Mouse (Mus musculus) cortical plate, adult 2 months (tissue): ENCODE data around the gene Fem1a.

ENCODE experiments used
- CTCF ChIP-seq: fragments of 200-500 bp; IDR thresholded peaks from 2 replicates; pipeline ENCODE4 v1.5.1; 2011; ENCODE audit warnings: mild to moderate bottlenecking, control low read depth, low read length; ENCODE audit not compliant: insufficient read depth; ENCODE audit errors: extremely low read depth
- POLR2A ChIP-seq: fragments of 200-500 bp; IDR thresholded peaks from 2 replicates; pipeline ENCODE4 v1.6.1; 2011; ENCODE audit warnings: mild to moderate bottlenecking, low read length, control low read depth; ENCODE audit not compliant: insufficient read depth; ENCODE audit errors: extremely low read depth

GRCm38 (mm10) chr17:56290388-56291170 lies 34.0 kb downstream of the Fem1a start:
- TF ChIP-seq POLR2A (0 out of 2 replicates have a peak, but pooled peaks have one; percentile 29), CTCF (no peak)
